Mouse (Mus musculus): ENCODE results near the gene Mcam. TPM values are rescaled to one million over a fixed set of nuclear protein-coding genes. Genes with fewer than 3 reads are reported as not detected.

Gene Mcam
- total RNA-seq, 2 experiments from 2014 or later: 9.0 to 11.6 TPM

- intact Hi-C loops (cut with DNase I): no loop called here
- TF ChIP-seq CTCF (IDR thresholded peaks at IDR 0.05): peak; percentile 21
- Histone ChIP-seq H3K27ac (no peak overlapping the region; the same call in 1 of the 2 replicates), H3K4me3 (no peak overlapping the region)
- DNase-seq (ENCODE audit: extremely low spot score in 1 of 2, low spot score in 2 of 2): no peak
Measured at GRCm38 (mm10) chr9:44144023-44144717, 9.9 kb downstream of the Mcam start.

DNA sequence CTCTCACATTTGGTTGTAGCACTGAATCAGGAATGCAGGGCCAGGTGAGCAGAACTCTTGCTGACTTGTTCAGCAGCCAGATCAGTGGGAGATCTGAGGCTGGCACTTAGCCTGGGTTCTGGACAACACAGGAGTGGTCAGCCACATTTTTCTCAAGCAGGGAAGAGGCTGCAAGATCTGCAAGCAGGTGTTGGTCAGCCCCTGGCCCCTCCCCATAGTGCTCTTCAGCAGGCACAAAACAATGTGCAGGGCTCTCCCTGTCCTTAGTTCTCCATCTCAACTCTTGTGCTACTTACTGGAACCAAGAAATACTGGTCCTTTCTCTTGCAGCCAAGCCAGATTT lies 10.4 kb downstream of the Mcam start:
- TF ChIP-seq CTCF (IDR thresholded peaks at IDR 0.05): no peak
- intact Hi-C loops (cut with DNase I): no loop called here
- H3K27ac ChIP-seq: no peak overlapping the region

DNA sequence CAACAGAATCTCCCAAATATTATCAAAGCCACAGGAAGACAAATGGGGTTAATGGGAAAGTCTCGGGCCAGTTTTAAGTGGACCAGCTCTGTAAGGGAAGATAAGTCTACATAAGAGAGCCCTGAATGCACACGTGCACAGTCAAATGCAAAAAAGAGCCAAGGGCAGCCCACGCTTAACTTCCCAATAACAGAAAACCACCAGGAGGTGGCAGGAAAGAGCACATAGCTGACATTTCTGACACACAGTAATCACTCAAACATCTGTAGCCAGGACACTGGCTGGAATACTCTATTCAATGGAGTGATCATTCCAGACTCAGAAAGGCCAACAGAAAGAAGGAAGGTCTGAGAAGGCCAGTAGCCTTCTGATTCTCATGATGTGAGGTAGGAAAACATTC lies 13.0 kb downstream of the Mcam start:
- no peak overlapping the region for H3K4me3 ChIP-seq
- peak; percentile 58 for TF ChIP-seq CTCF (IDR thresholded peaks at IDR 0.05)
- DNase-seq (ENCODE audit: extremely low spot score in 1 of 2, low spot score in 2 of 2): no peak
- no peak overlapping the region for H3K27ac ChIP-seq
- intact Hi-C loops (cut with DNase I): no loop called here

More for the DNA sequence above, 10.4 kb downstream of the Mcam start:
- no peak for DNase-seq (ENCODE audit: extremely low spot score in 1 of 2, low spot score in 2 of 2)
- no peak overlapping the region for H3K4me3 ChIP-seq

- DNase-seq (ENCODE audit: extremely low spot score in 1 of 2, low spot score in 2 of 2): no peak
- H3K27ac ChIP-seq: no peak overlapping the region
- H3K4me3 ChIP-seq: no peak overlapping the region
- no peak for TF ChIP-seq CTCF (IDR thresholded peaks at IDR 0.05)
- intact Hi-C loops (cut with DNase I): no loop called here
Measured at GRCm38 (mm10) chr9:44159886-44160285, 25.6 kb downstream of the Mcam start.

DNA sequence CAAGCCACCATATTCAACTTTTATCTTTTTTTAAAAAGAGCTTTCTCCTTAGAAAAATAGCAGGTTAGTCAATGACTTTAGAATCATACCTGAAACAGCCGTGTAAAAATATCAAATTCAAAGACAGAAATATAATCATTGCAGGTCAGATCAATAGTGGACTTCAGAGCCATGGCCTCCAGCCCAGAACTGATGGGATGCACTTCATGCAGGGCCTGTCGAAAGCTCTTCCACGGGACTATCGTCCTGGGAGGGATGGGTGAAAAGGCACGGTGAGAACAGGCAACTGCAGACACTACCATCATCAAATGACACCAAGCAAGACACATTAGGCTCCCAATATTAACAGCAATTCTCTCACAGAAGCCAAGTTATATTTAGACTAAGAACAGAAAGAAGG lies 34.7 kb downstream of the Mcam start:
- no peak overlapping the region for H3K27ac ChIP-seq
- intact Hi-C loops (cut with DNase I): no loop called here
- no peak for TF ChIP-seq CTCF (IDR thresholded peaks at IDR 0.05)
- H3K4me3 ChIP-seq: no peak overlapping the region
- no peak for DNase-seq (ENCODE audit: extremely low spot score in 1 of 2, low spot score in 2 of 2)

DNA sequence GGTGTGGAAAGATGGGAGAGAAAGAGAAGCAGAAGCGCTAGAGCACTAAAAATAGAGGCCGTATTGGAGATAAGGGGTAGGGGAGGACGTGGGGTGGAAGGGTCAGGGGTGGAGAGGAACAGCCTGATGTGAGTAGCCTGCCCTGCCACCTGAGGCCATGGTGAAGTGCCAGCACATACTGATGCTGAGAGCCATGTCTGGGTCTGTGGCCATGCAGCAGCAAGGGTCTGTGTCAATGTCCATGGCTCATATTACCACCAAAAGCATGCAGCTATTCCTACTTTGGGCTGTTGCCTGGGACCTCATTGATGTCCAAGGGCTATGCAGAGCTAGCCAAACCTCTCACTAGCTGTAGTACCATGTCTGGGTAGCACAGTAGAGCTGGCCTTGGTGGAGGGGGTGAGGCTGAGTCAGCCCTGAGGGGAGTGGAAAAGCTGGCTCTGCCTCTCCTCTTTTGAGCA lies 36.5 kb downstream of the Mcam start:
- H3K4me3 ChIP-seq: no peak overlapping the region
- TF ChIP-seq CTCF (IDR thresholded peaks at IDR 0.05): no peak
- DNase-seq (ENCODE audit: extremely low spot score in 1 of 2, low spot score in 2 of 2): no peak
- intact Hi-C loops (cut with DNase I): no loop called here
- peak overlapping the region; percentile 24; the same call in 1 of the 2 replicates for H3K27ac ChIP-seq

DNA sequence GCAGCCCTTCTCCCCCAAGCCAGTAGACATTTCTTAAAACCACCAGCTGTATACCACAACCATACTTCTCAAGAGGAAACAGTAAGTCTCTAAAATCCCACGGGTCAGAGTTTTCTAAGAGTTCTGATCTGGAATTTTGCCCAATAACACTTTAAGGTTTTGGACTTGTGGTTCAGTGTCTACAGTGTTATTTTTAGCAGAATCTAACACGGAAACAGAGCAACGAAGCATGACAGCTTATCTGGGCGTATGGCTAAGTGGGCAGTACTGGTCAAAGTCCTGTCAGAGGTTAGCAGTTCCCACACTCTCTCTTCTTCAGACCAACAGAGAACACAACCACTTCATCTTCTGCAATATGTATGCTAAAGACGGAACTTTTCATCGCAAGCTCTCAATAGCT lies 41.3 kb downstream of the Mcam start:
- no peak for DNase-seq (ENCODE audit: extremely low spot score in 1 of 2, low spot score in 2 of 2)
- Histone ChIP-seq H3K27ac (no peak overlapping the region), H3K4me3 (no peak overlapping the region)
- intact Hi-C loops (cut with DNase I): no loop called here
- no peak for TF ChIP-seq CTCF (IDR thresholded peaks at IDR 0.05)

GRCm38 (mm10) chr9:44175957-44176356 lies 41.7 kb downstream of the Mcam start:
- no peak for TF ChIP-seq CTCF (IDR thresholded peaks at IDR 0.05)
- H3K27ac ChIP-seq: no peak overlapping the region
- intact Hi-C loops (cut with DNase I): no loop called here
- no peak overlapping the region for H3K4me3 ChIP-seq
- DNase-seq (ENCODE audit: extremely low spot score in 1 of 2, low spot score in 2 of 2): no peak

GRCm38 (mm10) chr9:44177405-44177804 lies 43.1 kb downstream of the Mcam start:
- intact Hi-C loops (cut with DNase I): no loop called here
- no peak for DNase-seq (ENCODE audit: extremely low spot score in 1 of 2, low spot score in 2 of 2)

GRCm38 (mm10) chr9:44178389-44178788 lies 44.1 kb downstream of the Mcam start:
- Histone ChIP-seq H3K27ac (no peak overlapping the region), H3K4me3 (no peak overlapping the region)
- intact Hi-C loops (cut with DNase I): no loop called here
- no peak for DNase-seq (ENCODE audit: extremely low spot score in 1 of 2, low spot score in 2 of 2)
- TF ChIP-seq CTCF (IDR thresholded peaks at IDR 0.05): peak; percentile 47

More at GRCm38 (mm10) chr9:44177405-44177804, 43.1 kb downstream of the Mcam start:
- H3K4me3 ChIP-seq: no peak overlapping the region
- no peak for TF ChIP-seq CTCF (IDR thresholded peaks at IDR 0.05)
- H3K27ac ChIP-seq: no peak overlapping the region

DNA sequence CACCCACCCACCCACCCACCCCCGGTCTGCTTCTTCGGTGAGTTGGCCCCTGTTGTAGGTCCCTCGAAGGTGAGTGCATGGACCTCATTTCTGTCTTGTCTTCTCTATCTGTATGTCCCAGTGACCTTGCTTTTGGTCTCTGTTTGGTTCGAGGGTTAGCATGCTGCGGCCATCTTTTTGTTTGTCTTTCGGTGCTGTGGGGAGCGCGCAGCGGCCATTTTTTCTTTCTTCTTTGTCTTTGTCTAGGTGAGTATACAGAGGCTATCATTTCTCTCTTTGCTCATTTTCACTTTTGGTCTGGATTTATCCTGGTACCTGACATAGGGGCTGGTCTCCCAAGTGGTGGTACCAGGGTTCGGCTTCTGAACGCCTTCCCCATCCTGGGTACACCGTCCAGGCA lies 44.5 kb downstream of the Mcam start:
- TF ChIP-seq CTCF (IDR thresholded peaks at IDR 0.05): no peak
- Histone ChIP-seq H3K4me3 (no peak overlapping the region), H3K27ac (no peak overlapping the region)
- no peak for DNase-seq (ENCODE audit: extremely low spot score in 1 of 2, low spot score in 2 of 2)
- intact Hi-C loops (cut with DNase I): no loop called here

DNA sequence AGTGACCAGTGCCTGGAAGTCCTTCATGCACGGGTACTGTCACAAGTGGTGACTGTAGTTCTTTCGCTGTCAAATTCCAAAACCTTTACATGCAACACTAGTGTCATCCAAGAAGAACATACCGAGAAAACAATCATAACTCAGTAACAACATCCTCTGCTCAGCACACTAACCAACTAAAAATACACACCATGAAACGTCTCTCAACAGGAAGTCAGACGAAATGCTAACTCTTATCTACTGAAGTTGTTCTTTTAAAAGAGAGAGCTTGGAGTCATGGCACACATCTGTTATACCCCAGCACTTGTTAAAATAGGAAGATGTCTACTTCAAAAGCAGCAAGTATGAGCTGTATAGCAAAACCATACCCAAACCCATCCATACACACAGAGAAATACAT lies 47.3 kb downstream of the Mcam start:
- DNase-seq (ENCODE audit: extremely low spot score in 1 of 2, low spot score in 2 of 2): no peak
- TF ChIP-seq CTCF (IDR thresholded peaks at IDR 0.05): no peak
- no peak overlapping the region for H3K27ac ChIP-seq
- H3K4me3 ChIP-seq: no peak overlapping the region
- intact Hi-C loops (cut with DNase I): no loop called here

GRCm38 (mm10) chr9:44182260-44182659 lies 48.0 kb downstream of the Mcam start:
- intact Hi-C loops (cut with DNase I): no loop called here
- Histone ChIP-seq H3K4me3 (no peak overlapping the region), H3K27ac (no peak overlapping the region)
- DNase-seq (ENCODE audit: extremely low spot score in 1 of 2, low spot score in 2 of 2): no peak
- peak; percentile 52 for TF ChIP-seq CTCF (IDR thresholded peaks at IDR 0.05)
